Mouse (Mus musculus) cerebellum, adult 11-12 months (tissue): ENCODE data around the gene Gm45711.
"Not testable (repeated sequence)": the region's sequence is repeated elsewhere in the genome, so short reads cannot be mapped to it uniquely, and the experiment has no call there.

Source experiments
- DNase-seq: peaks from one replicate; pipeline ENCODE4 v3.0.0; 2022

Gene Gm45711

DNA sequence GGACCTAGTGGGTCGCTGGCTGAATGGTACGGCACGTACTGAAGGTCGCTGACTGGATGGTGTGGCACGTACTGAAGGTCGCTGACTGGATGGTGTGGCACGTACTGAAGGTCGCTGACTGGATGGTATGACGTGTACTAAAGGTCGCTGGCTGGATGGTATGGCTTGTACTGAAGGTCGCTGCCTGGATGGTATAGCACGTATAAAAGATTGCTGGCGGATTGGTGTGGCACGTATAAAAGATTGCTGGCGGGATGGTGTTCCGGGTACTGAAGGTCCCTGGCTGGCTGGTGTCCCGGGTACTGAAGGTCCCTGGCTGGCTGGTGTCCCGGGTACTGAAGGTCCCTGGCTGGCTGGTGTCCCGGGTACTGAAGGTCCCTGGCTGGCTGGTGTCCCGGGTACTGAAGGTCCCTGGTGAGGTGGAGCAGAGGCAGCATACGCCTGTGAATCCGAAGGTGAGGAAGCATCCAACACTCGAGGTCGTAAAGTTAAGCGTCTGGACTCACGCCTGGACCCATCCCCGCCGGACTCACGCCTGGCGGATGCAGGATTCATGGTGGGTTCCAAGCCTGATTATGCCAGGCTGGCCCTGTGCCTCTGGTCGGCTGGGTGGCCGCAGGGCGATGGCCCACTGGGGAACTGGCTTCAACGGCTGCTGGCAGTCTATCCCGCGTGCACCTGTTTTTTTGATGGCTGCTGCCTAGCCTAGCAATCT, at the start of gene Gm45711, which contains the start of gene Cmtm1:
Gm45711 (minus strand) TSS at position 641 of the 715 bp plus-strand sequence.
Cmtm1 (minus strand) TSS at position 705 of the 715 bp plus-strand sequence.
- DNase-seq: peak; percentile 48

DNA sequence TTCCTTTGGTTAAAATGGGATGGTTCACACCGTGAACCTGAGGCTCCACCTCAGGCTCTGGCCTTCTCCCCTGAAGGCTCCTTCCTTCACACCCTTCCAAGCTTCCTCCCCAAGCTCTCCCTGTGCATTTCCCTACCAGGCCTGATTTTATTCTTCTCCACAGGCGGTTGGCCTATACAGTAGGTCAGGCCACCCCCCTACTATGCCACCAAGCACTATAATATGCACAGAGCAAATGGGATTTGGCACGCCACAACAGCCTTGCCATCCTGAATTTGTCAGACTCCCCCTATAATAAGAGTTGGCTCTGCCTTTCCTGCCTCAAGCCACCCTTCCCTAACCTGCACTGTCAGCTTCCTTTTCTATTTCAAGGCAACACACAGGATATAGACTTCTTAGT, 48.8 kb upstream of the Gm45711 start:
- no peak for DNase-seq

DNA sequence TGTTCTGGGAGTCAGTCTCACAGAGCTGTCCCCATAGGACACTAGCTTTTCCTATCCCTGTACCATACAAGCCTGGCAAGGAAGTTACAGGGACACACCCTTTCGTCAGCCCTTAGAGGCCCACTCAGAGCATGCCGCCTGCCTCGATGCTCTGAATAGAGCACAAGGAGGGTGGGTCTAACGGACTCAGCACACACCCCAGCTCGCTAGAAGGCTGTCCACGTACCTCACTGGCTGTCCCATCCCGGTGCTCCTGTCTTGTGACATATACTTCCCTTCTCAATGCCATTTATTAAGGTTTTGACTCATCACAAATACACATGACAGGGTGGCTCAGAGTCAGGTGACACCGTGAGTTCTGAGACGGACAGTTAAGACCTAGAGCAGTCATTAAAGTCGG, 44.6 kb upstream of the Gm45711 start:
- DNase-seq: no peak

DNA sequence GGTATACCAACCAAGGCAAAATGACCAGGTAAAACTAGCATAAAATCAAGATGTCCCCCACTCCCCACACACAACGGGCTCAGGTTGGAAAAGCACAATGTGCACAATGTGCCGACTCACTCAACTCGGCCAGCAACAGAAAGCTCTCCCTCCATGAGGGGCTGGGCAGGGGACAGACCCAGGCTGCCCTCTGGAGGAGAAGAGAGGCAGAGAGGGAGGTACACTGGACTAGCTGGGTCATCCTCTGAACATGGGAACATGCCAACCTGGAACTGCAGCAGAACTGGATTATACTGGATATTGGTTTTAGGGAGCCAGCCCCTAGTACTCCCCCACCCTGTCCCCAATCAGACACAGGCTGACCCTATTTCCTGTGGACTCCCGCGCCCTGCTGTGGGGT, 43.3 kb upstream of the Gm45711 start:
- DNase-seq: no peak

DNA sequence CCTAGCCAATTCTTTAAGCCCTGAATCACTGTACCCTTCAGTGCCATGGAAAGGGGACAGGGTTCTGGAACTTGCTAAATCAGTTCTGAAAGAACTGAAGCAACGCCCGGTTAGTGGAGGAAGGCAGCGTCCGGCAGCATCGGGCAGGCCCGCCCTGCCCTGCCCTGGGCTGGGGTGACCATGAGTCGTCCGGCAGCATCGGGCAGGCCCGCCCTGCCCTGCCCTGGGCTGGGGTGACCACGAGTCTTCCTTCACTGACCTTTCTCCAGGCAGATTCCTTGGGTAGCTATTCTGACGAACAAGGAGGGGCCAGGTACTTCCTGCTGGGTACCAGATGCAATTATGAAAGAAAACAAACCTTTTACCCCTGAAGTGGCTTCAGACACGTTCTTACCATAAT, 40.2 kb upstream of the Gm45711 start:
- DNase-seq: no peak

DNA sequence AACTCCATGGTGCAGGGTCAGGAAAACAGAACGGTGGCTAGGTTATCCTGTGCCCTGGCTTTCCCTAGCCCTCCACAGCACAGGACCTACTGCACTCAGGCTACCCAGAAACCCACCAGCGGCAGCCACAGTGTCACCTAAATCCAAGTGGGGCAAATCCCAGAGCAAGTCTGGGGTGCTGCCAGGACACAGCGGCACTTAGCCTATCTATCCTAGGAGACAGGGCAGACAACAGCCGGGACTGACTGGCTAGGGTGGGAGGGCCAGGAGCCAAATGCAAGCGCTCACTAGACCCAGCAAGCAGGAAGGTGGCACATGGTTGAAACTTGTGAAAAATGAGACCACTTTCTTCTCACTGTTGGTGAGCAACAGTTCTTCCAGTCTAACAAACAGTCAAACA, 39.1 kb upstream of the Gm45711 start:
- DNase-seq: no peak

DNA sequence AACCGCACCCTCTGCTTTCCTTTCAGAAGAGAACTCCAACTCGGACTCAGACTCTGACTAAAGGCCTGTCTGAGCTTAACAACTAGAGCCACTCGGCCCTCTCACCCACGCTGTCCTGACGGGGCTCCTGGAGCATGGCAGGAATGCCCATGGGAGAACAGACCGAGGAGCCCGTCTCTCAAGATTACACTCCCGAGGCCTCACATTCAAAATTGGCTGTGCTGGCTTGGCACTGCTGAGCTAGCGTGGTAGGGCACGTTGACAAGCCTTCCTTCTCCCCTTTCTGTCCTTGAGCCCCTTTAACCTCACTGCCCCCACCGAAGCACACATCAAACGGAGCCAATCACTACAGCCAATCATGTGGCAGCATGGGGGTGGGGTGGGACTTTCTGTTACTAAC, 36.8 kb upstream of the Gm45711 start:
- no peak for DNase-seq

DNA sequence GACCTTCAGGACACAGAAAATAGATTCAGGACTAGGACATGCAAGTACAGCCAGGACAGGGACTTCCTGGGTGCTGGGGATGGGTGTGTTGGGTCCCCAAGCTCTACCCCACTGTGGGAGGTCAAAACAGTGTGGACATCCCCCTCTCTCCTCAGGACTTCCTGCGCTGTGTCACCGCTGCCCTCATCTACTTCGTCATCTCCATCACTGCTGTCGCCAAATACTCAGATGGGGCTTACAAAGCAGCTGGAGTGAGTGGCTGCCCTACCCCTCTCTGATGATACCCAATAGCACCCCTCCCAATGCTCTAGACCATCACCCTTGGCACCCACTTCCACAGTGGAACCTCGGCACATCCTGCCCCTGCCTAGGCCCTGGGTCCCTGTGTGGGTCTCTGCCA, 34.7 kb upstream of the Gm45711 start:
- DNase-seq: no peak

DNA sequence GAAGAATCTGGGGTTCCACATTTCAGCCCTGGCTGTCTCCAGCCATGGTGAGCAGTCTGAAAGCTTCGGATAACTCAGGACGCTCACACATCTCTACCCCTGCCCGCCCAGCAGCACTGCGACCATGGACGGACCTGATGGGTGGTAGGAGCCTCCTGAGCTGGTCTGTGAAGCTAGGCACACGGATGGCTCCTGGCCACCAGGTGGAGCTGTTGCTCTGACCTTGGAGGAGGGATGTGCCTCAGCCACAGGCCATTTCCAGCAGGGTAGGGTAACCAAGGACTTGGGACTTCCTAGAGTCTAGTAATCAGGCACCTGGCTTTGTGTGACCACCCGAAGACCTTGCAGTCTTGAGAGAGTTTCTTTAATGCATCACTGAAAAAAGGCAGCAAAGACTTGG, 34.1 kb upstream of the Gm45711 start:
- DNase-seq: peak; percentile 84

DNA sequence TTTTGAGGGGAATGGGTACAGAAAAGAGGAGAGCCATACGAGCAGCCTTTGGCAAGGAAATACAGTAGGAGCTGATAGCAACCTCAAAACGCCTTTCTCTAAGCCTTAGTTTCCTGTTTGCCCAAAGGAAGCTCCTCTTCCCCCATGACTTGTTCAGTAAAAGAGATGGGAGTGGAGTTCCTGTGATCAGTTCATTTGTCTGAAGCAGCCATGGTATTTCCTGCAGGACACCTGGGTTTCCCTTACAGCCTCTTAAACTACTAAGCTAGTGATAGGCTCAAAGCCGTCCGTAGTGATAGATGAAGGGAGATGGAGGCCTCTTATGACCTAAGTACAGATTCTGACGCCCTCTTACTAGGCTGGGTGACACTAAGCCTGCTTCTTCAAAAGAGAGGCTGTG, 32.5 kb upstream of the Gm45711 start:
- DNase-seq: no peak

DNA sequence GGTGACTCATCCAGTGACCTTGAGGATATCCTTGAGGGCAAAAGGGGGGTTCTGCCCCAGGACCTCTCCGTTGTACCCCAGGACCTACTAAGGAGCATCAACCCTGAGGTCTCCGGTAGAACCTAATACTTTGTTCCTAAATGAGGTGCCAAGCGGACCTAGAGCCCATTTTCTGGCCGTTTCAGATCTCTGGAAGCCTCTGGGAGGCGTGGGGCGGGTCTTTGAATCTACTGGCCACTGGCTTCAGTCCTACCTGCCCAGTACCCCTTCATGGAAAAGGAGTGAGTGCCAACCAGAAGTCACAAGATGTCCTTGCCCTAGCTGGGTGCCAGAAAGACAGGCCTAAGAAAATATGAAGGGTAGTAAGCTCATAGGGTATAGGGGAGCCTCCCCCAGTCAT, 31.8 kb upstream of the Gm45711 start:
- no peak for DNase-seq

DNA sequence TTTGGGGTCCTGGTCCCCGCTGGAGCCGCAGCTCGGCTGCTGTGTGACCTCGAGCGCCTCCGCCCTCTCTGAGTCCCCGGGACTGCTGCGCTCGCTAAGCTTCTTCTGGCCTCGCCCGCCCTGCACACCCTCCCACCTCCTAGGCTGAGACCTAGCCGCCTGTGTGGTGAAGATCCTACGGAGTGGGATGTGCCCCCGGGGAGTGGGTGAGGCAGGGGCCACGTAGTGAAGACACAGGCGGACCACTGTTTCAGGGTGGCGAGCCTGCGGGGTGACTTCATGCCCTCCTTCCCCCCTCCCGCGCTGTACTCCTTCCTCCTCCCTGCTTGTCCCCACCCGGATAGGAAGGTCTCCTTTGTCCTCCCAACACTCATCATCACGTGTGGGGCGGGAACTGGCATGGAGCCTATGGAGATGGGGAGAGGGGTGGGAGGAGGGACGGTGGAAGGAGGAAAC, 31.3 kb upstream of the Gm45711 start:
- peak; percentile 42 for DNase-seq

DNA sequence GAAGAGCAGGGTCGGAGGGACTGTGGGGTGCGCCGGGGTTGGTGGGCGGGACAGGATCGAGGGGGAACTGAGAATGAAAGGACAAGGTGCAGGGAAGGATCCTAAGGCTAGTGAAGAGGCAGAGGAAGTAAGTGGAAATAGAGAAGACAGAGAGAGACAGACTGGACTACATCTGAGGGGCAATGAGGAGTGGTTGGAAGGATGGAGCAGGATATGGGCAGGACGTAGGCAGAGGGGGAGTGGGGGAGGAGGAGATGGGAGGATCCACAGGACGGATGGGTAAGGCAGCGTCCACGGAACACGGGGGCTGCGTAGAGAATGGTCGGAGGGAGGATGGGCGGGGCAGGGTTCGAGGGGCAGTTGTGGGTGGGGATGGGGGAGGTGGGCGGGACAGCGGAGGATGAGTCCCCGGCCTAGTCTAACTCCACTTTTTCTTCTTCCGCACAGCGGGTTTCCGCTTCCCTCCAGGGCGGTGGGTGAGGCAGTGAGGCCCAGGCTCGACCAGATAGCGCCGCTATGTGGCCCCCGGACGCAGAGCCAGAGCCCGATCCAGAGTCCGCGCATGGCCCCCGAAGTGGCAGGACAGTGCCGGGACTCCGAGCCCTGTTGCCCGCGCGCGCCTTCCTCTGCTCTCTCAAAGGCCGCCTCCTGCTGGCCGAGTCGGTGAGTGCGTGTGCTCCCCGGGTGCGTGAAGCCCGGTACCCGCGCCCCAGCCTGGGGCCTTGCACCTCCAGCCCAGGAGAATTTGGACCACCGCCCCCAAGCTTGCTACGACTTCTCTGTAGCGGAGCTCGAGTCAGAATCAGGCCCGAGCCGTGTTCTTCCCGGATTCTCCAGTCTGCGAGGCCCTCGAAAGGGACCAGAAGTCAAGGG, 30.6 kb upstream of the Gm45711 start:
- DNase-seq: peak; percentile 40

DNA sequence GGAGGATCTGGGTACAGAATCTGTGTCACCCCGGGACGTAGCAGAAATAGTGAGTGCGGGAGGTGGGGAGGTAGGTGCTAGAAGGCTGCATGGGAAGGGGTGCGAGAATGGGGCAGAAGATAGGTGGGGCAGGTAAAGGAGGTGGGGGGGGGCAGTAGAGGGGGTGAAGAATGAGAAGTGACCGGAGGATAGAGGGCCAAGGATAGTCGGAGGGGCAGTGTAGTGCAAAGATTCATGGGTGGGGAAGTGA, 30.0 kb upstream of the Gm45711 start:
- DNase-seq: no peak

DNA sequence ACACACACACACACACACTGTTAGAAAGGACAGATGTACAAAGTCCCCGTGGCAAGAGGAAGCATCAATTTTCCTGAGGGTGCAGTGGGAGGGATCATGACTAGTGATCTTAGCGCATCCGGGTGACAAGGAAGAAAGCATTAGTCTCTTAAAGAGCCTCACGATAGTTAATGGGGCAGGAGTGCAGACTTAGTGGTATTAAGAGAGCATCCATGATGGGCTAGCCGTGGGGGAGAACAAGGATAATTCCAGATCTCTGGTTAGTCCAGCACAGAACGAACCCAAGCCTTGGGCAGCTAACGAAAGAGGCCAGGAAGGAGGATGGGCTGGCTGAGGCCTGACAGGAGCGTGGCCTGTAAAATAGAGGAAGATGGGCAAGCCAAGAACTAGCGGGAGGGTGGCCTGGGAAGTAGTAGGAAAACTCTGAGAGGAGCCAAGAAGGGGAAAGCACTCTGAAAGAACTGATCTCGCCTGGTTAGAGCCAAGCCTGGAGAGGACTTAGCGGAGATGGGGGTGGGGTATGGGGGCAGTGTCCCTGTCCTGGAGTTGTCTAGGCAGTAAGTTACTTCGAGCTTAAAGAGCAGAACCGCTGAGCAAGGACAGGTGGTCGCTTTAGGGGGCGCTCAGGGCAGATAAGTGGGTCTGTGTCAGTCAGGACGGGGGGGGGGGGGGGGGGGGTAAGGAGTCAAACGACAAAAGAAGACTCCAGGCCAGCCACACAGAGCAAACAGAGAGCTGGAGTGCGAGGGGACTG, 29.5 kb upstream of the Gm45711 start, which contains the start of gene Cmtm3:
Cmtm3 (plus strand) TSS at position 182 of the 754 bp plus-strand sequence.
- DNase-seq: no peak

DNA sequence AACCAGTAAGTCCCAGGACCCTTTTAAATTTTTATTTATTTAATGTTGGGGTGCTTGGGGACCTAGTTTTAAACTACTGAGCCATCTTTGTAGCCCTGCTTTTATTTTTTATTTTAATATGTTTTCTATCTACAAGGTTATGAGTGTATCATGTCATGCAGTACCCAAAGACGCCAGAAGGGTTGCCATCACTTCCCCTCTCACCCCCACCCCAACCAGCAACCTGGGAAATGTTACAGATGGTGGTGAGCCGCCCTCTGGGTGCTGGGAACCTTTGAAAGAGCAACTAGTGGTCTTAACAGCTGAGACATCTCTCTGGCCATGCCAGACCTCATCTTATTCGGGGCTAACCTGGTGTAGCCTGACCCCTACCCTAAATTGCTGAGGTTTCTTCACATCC, 28.0 kb upstream of the Gm45711 start:
- no peak for DNase-seq

DNA sequence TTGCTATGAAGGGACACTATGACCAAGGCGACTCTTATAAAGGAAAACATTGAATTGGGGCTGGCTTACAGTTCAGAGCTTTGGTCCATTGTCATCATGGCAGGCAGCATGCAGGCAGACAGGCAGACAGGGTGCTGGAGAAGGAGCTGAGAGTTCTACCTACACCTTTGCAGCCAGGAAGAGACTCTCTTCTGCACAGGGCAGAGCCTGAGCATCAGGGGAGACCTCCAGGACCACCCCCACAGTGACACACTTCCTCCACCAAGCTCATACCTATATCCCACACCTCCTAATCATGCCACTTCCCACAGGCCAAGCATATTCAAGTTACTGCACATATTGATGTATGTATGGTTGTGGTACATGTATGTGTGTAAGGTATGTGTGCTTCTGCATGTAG, 26.9 kb upstream of the Gm45711 start:
- DNase-seq: no peak

DNA sequence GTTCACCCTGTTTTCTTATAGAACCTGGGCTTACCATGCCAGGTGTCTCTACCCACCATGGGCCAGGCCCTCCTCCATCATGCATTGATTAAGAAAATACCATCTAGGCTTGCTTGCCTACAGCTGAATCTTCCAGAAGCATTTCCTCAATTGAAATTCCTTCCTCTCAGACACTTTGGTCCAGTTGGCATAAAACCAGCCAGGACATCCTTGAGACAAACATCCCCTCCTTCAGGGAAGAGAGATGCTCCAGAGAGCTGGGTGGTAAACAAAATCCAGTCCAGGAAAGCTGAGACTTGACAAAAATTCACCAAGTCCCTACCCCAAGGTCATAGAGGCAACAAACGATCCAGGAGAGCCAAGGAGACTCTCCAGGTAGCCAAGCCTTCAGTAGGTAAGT, 24.3 kb upstream of the Gm45711 start:
- DNase-seq: no peak

DNA sequence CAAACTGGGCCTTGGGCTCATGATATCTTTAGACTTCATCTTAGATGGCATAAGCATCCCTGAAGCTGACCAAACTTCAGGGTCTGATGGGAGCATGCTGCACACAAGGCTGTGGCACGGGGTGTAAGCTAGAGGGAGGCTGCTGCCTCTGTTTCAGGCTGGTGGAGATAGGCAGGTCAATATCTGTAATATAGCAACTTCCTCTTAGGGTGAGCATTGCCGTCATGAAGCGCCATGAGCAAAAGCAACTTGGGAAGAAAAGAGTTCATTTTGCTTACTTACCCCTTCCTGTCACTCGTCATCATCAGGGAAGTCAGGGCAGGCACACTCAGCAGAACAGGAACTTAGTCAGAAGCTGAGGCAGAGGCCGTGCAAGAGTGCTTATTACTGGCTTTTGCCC, 23.9 kb upstream of the Gm45711 start:
- no peak for DNase-seq

DNA sequence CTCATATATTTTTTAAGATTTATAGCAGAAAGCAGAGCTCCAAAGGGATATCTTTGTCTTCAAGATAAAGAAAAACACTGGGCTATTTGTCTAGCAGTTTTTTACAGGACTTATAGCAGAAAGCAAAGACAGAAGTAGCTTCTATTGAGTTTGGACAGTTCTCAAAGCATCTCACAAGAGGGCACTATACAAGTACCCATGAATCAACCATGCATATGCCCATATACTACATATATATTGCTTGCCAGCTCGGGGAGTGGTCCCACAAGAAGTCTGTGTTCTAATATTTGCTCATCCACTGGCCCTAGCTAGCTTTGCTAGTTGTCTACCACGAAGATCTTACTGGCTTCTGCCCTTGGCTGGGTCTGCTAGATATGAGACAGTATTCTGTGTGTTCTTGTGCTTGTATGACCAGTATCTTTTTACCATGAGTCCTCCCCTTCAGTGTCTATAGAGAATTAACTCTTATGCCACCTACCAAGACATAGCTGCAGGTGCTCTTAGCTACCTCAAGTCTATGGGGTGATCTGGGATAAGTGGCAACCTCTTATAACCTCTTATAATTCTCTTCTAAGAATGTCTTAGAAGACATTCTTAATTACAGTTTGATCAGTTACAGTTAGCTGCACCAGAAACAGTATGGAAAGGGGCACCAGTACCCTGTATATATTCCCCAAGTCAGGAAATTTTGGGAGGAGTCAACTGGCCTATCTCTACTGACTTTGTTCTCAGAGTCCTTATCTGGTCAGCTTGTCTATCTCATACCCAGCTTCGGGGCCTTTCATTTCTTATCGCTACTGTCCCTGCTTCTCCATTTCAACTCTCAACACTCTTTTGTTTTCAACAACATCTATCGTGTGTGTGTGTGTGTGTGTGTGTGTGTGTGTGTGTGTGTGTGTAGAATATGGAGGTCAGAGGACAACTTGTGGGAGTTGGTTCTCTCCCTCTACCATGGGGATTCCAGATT, 23.1 kb upstream of the Gm45711 start:
- DNase-seq: no peak

DNA sequence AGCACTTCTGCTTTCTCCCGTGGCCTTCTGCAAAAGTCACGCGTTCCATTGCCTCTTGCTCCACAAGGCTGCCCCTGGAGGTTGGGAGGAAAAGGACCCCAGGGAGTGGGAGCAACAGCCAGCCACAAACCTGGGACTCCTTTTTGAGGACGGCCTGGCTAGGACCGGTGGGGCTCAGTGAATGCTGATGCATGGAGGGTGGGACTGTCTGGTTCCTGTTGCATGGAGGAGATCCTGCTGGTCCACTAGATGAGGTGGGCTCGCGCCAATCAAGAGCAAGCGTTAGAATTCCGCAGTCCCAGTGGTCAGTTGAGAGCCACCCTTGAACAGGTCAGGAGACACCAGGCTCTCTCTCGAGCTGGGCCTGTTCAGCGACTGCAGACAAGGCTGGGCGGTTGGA, 12.0 kb upstream of the Gm45711 start, which contains the start of gene Cmtm2b:
Cmtm2b (plus strand) TSS at position 301 of the 400 bp plus-strand sequence.
- not testable (repeated sequence) for DNase-seq

DNA sequence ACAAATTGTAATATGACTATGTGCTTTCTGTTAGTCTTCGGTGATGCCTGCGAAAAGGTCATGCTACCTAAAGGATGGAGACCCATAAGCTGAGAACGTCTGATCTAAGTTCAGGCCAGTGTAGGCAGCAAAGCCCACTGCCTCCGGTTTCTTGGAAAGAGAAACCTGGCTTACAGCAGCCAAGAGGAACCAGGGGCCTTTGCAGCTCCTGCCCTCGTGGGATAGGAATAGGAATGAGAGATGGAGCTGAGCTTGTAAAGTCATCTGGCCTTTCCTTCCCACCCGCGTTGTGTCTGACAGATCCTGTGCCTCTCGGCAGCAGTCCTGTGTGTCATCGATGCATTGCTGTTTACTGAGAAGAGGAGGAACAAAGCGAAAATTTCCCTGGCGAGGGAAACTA, 11.4 kb upstream of the Gm45711 start, which contains the start of gene Gm11020:
Gm11020 (plus strand) TSS at position 301 of the 400 bp plus-strand sequence.
- DNase-seq: not testable (repeated sequence)
